Mouse (Mus musculus) cerebellum, postnatal 36 days (tissue): Measurements from ENCODE around the gene Veph1.

Experiments used
- DNase-seq, 2 experiments: peaks; one replicate each; pipeline ENCODE4 v3.0.0; 2021 to 2022; ENCODE audit warnings: mixed read lengths in 2 of 2

The Veph1 gene

GRCm38 (mm10) chr3:66101074-66101473, 195.6 kb downstream of the Veph1 start:
- no peak for DNase-seq

- no peak for DNase-seq
These were observed 204.9 kb downstream of the Veph1 start for GRCm38 (mm10) chr3:66091746-66092145.

GRCm38 (mm10) chr3:66087608-66088007, 209.0 kb downstream of the Veph1 start:
- no peak for DNase-seq

GRCm38 (mm10) chr3:66083856-66084255, 212.8 kb downstream of the Veph1 start:
- DNase-seq = no peak

- no peak for DNase-seq
These were observed 213.2 kb downstream of the Veph1 start for GRCm38 (mm10) chr3:66083407-66083806.

GRCm38 (mm10) chr3:66082975-66083374, 213.7 kb downstream of the Veph1 start:
- no peak for DNase-seq

GRCm38 (mm10) chr3:66081363-66081736, 215.3 kb downstream of the Veph1 start:
- no peak for DNase-seq

GRCm38 (mm10) chr3:66080631-66081362, 215.8 kb downstream of the Veph1 start:
- DNase-seq = no peak

- DNase-seq = no peak
These were observed 216.8 kb downstream of the Veph1 start for GRCm38 (mm10) chr3:66079886-66080285.

GRCm38 (mm10) chr3:66078898-66079537, 217.6 kb downstream of the Veph1 start:
- DNase-seq = no peak

- DNase-seq = peak; percentile 18 to 31
These were observed 218.5 kb downstream of the Veph1 start for GRCm38 (mm10) chr3:66078026-66078721.

- no peak for DNase-seq
These were observed 226.4 kb downstream of the Veph1 start for GRCm38 (mm10) chr3:66070274-66070673.

- DNase-seq = no peak
These were observed 232.8 kb downstream of the Veph1 start for GRCm38 (mm10) chr3:66063881-66064280.

GRCm38 (mm10) chr3:66056912-66057311, 239.7 kb downstream of the Veph1 start:
- DNase-seq = no peak

- DNase-seq = no peak
These were observed 241.0 kb downstream of the Veph1 start for GRCm38 (mm10) chr3:66055652-66056051.

GRCm38 (mm10) chr3:66050092-66050886, 246.3 kb downstream of the Veph1 start:
- DNase-seq = no peak

- no peak for DNase-seq
These were observed 255.7 kb downstream of the Veph1 start for GRCm38 (mm10) chr3:66040857-66041494.

- DNase-seq = no peak
These were observed 261.4 kb downstream of the Veph1 start for GRCm38 (mm10) chr3:66035226-66035625.

GRCm38 (mm10) chr3:66033346-66033745, 263.3 kb downstream of the Veph1 start:
- DNase-seq = no peak

- no peak for DNase-seq
These were observed 271.2 kb downstream of the Veph1 start for GRCm38 (mm10) chr3:66025454-66025853.

GRCm38 (mm10) chr3:66024220-66024792, 272.3 kb downstream of the Veph1 start:
- DNase-seq = no peak

- DNase-seq = no peak
These were observed 277.5 kb downstream of the Veph1 start for GRCm38 (mm10) chr3:66019171-66019570.
